Mouse (Mus musculus) embryonic fibroblast, embryonic 13.5 days (primary cell): ENCODE results near the gene Psmd9.

Experiments used
- CTCF ChIP-seq: IDR thresholded peaks from 2 replicates; pipeline ENCODE4 v1.5.1; 2011; ENCODE audit warnings: mild to moderate bottlenecking, control low read depth, low read length, moderate library complexity, borderline replicate concordance; ENCODE audit not compliant: insufficient read depth
- POLR2A ChIP-seq: IDR thresholded peaks from 2 replicates; pipeline ENCODE4 v1.6.1; 2011; ENCODE audit warnings: low read depth, mild to moderate bottlenecking, control low read depth, low read length, moderate library complexity

DNA sequence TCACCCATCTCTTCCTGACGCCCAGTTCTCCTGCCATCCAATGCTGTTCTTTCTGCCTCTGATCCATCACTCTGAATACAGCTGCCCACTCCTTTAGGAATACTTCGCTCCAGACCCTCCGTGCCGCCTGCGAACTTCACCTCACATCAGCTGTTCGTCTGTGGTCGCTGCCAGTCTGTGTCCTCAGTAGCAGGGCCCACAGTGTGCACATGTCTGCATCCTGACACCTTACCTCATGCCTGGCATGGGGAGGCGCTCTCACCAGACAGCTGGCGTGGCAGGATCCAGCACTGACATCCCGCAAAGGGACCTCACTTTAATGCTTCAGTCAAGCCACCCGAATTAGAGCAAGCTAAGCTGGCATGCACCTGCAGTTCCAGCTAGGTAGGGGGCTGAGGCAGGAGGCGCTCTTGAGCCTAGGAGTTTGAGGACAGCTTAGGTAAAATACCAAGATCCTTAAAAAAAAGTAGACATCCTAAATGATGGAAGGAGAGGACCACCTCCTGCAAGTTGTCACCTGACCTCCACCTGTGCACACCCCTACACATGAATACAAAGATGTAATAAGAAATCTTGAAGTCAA lies 127.1 kb downstream of the Psmd9 start:
- TF ChIP-seq POLR2A (no peak), CTCF (peak; percentile 27; the same call in 1 of the 2 replicates)
